Mouse (Mus musculus) frontal cortex, postnatal 10 days (tissue): ENCODE data around the gene Slc39a3.
"Not testable (repeated sequence)": the region's sequence is repeated elsewhere in the genome, so short reads cannot be mapped to it uniquely, and the experiment has no call there.

Experiments
- DNase-seq, 2 experiments: peaks; one replicate each; pipeline ENCODE4 v3.0.0; 2022; ENCODE audit warnings: low spot score in 2 of 2, mixed read lengths in 1 of 2

Gene Slc39a3

GRCm38 (mm10) chr10:81036988-81037580 lies at the start of gene Slc39a3:
Gene Slc39a3 (minus strand): TSS chr10:81037426.
- peak; percentile 98 to 100 for DNase-seq

- DNase-seq, result no peak
These were observed 49.8 kb upstream of the Slc39a3 start for GRCm38 (mm10) chr10:81087021-81087420.

GRCm38 (mm10) chr10:81082168-81082960 lies 45.1 kb upstream of the Slc39a3 start:
- DNase-seq, result peak in 1 of 2 experiments; percentile 68

GRCm38 (mm10) chr10:81080008-81080655 lies 42.9 kb upstream of the Slc39a3 start:
- DNase-seq, result no peak

GRCm38 (mm10) chr10:81077916-81078315 lies 40.7 kb upstream of the Slc39a3 start:
- no peak for DNase-seq

GRCm38 (mm10) chr10:81076356-81076755 lies 39.1 kb upstream of the Slc39a3 start:
- DNase-seq, result no peak

- no peak for DNase-seq
These were observed 38.5 kb upstream of the Slc39a3 start for GRCm38 (mm10) chr10:81075734-81076133.

GRCm38 (mm10) chr10:81073464-81073863 lies 36.2 kb upstream of the Slc39a3 start:
- no peak for DNase-seq

GRCm38 (mm10) chr10:81072290-81072689 lies 35.1 kb upstream of the Slc39a3 start:
- no peak for DNase-seq

- peak; percentile 96 to 97 for DNase-seq
These were observed 32.6 kb upstream of the Slc39a3 start, which contains the start of gene Thop1 for GRCm38 (mm10) chr10:81069836-81070235. Gene Thop1 (plus strand): TSS chr10:81070035.

GRCm38 (mm10) chr10:81068706-81069105 lies 31.5 kb upstream of the Slc39a3 start:
- no peak for DNase-seq

- not testable (repeated sequence) for DNase-seq
These were observed 27.3 kb upstream of the Slc39a3 start for GRCm38 (mm10) chr10:81064519-81064918.

- DNase-seq, result no peak
These were observed 25.5 kb upstream of the Slc39a3 start for GRCm38 (mm10) chr10:81062710-81063109.

GRCm38 (mm10) chr10:81059603-81060543 lies 22.6 kb upstream of the Slc39a3 start, which contains the start of gene Sgta:
Gene Sgta (minus strand): TSS chr10:81060181.
- peak; percentile 100 for DNase-seq

- DNase-seq, result no peak
These were observed 21.7 kb upstream of the Slc39a3 start for GRCm38 (mm10) chr10:81058896-81059295.

- no peak for DNase-seq
These were observed 20.3 kb upstream of the Slc39a3 start for GRCm38 (mm10) chr10:81057406-81058130.

- DNase-seq, result not testable (repeated sequence)
These were observed 18.6 kb upstream of the Slc39a3 start for GRCm38 (mm10) chr10:81055802-81056340.

GRCm38 (mm10) chr10:81055169-81055568 lies 17.9 kb upstream of the Slc39a3 start:
- no peak for DNase-seq

GRCm38 (mm10) chr10:81052577-81052976 lies 15.4 kb upstream of the Slc39a3 start:
- no peak for DNase-seq

- no peak for DNase-seq
These were observed 13.9 kb upstream of the Slc39a3 start for GRCm38 (mm10) chr10:81051133-81051532.
